Mouse (Mus musculus) heart, postnatal 10 days (tissue): ENCODE data around the gene Mamdc2. TPM values are rescaled to one million over a fixed set of nuclear protein-coding genes. Genes with fewer than 3 reads are reported as not detected.
A peak's percentile ranks its signal among the peaks of the same experiment; 100 is the strongest.
"Not testable (repeated sequence)": the region's sequence is repeated elsewhere in the genome, so short reads cannot be mapped to it uniquely, and the experiment has no call there.

Source experiments
- DNase-seq, 2 experiments: peaks; one replicate each; pipeline ENCODE4 v3.0.0; 2021
- intact Hi-C: fragments of 180-260 bp; cut with DNase I; formaldehyde crosslinking; loops from one replicate; pipeline ENCODE4 v1.15.1; 2025
- total RNA-seq, 2 experiments: library from RNA; stranded (reverse); gene quantifications; 2 replicates each; pipeline ENCODE4 v1.2.3; 2021

The Mamdc2 gene
- 1 to 10 TPM; 3.8 to 4.4 TPM for total RNA-seq

DNA sequence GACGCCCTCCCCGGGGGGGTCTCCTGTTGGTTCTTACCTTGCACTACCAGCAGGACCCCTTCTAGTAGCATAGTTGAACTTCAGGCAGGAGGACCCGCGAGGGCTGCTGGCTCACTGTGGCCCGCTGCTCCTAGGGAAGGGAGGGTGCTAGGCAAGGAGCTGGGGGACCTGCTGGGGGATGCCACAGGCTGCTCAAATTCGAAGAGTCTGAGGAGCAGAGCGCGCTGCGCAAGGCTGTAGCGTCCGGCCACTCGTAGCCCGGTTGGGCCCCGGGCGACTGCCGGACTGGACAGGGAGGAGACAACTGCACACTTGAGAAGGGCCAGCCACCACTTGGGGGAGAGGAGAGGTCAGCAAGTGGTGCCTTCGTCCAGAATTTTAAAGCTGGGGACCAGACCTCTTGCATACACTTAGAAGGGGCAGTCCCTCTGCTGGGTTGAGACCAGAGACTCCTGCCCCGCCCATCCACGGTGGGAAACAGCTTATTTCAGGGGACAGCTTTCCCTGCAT lies at the start of gene Mamdc2:
Gene Mamdc2 (minus strand): TSS at position 455 of the 510 bp plus-strand sequence.
- intact Hi-C loops, result no loop called here
- DNase-seq, result peak in 1 of 2 experiments; percentile 47

DNA sequence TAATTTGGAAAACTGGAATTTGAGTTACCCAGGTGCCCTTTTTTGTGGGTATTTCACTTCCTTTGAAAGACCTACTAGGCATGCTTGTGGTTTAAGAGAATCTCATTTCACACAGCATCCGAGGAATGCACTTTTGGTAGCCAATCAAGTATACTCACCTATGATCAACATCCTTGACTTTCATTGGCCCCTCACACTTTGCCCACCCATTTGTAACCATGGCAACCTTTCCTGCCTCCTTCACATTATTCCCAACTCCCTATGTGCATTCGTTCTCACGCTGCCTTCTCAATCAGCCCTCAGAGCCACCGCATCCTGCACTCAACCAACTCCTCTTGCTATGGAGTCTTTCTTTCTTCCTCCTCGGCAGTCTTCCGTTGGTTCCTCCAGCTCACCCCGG lies 49.8 kb upstream of the Mamdc2 start:
- DNase-seq, result no peak
- intact Hi-C loops, result no loop called here

DNA sequence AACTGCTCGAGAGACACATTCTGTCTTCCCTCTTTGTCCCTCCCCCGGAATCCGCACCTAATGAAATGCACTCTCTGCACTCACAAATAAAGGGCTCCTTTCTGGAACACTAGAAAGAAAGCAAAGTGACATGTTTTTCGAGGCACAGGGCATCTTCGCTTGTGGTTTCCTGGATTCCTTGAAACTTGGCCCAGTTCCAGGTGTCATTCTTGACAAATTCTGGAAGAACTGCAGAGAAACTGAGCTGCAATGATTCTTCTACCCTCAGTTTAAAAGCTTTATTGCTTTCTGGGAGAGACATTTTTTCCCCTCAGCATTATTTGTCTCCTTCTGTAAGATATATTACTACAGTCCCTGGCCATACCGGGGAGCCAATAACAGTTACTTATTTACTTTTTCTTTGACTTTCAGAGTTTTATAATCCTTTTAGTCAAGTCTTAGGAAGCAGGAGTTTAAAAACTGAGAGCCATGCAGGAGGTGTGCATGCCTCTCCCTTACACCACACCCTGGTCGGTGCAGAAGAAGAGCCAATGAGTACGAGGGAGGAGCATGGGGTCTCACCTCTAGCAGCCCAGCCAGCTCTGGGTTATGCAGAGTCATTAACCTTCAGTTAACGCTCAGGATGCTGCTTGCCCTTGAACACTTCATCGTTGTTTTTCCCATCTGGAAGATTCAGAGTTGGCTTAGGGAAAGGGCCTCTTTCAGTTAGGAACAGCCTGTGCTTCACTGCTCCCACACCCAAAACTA lies 49.1 kb upstream of the Mamdc2 start:
- intact Hi-C loops, result no loop called here
- DNase-seq, result no peak

DNA sequence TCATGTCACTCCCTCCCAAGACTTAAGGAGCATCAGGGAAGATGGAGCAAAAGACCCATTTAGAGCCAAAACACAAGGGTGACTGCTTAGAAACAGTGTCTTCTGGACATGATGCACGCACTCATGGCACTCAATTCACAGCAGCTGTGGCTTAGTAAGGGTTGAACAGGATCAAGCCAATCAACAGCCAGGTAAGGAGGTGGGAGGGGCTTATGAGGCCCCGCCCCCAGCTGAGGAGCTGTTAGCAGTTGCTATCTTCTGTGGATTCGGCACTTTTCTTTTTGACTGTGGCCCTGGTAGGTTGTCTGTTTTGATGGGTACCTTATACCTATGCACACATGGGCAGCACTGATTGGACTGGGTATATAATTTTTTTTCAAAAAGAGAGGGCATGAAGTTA lies 48.3 kb upstream of the Mamdc2 start:
- DNase-seq, result no peak
- intact Hi-C loops, result no loop called here

DNA sequence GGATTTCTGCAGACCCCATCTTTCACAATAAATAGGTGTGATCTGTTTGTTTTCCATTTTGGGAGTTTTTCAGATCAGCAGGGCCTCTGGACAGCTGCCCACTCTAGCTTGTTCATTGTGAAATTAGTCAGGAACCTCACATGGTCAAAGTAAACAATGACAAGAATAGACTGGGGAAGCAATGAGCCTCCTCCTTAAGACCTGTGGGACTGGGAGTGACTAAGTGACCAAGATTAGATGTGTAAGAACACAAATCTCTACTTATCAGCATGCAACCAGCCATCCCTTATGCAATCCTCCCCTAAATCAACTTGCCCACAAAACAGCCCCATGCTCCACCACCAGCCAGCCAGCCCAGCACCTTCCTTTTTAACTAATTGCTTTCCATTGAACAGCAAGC lies 44.4 kb upstream of the Mamdc2 start:
- DNase-seq, result no peak
- intact Hi-C loops, result no loop called here

DNA sequence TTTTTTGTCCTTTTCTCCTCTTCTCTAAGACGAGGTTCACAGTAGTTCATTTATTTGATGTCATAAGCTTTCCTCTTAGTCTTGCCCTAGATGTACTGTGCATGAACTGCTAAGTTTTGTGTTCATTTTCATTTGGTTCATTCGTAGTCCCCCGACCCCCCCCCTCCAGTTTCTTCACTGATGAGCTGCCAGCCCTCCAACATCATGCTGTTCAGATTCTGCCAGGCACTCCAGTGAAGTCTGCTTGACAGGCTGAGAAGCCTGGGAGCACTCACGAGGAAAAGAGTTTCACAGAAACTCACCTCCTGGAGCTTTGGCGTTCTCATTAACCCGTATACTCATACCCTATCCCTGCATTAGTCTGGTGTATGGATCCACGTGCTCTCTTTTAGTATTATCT lies 42.5 kb upstream of the Mamdc2 start:
- intact Hi-C loops, result not testable (repeated sequence)

DNA sequence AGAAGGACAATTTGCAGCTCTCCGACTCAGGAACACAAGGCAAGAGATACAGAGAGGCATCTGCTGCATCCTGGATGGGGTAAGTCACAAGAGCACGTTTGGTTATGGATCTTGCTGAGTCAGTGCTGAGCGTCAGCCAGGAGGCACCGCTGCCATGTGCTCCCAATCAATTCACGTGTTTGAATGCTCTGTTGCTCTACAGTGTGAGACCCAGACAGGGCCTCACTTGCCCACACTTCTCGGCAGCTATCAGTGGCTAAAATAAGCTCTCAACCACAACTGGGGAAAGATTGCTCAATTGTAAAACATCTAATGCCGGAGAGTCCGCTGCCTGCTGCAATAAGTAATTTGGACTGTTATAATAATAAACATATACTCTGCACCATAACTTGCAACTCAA lies 41.5 kb upstream of the Mamdc2 start:
- peak; percentile 28 to 60 for DNase-seq
- intact Hi-C loops, result no loop called here

More for the DNA sequence above, 42.5 kb upstream of the Mamdc2 start:
- DNase-seq, result not testable (repeated sequence)

DNA sequence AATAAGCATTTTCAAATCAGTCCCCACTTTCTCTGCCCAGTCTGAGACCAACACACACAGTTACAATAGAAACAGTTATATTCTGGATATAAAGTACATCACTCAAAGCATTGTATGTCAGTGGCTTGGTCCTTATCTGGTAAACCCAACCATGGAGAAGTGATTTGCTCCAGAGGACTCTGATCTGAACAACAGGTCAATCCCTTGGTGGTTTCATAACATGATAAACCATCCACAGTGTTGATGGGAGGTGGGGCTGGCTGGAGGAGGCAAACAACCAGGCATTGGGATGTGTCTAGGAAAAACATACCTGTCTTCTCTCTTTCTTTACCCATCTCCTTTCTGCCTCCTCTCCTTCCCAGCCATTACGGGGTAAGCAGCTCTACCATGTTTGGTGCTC lies 39.2 kb upstream of the Mamdc2 start:
- intact Hi-C loops, result no loop called here
- DNase-seq, result no peak

DNA sequence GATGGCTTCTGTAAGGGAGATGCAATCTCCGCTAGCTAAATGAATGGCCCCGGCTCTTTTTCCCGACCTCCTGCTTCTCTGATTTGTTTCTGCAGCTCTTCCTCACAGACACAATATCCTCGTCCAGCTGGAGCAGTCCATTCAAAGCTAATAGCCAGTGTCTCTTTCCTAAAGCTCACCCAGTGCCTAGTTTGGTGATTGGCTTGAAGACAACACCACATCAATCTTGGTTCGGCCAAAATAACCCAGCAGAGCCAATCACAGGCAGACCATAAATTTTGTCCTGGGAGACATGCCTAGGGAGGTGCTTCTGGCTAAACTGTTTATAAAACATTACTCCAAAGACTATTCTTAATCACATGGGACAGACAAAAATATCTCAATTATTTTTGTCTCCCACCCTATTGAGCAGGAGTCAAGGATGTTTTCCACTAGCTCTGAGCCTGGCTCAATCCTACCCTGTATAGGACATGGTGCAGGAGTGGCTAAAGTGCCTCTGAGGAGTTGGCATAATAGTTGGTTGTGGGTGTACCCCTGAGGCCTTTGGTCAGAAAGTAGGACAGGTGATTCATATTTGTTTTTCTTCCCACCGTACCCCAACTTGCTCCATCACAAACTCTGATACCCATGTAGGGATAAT lies 38.5 kb upstream of the Mamdc2 start:
- DNase-seq, result no peak
- intact Hi-C loops, result no loop called here

DNA sequence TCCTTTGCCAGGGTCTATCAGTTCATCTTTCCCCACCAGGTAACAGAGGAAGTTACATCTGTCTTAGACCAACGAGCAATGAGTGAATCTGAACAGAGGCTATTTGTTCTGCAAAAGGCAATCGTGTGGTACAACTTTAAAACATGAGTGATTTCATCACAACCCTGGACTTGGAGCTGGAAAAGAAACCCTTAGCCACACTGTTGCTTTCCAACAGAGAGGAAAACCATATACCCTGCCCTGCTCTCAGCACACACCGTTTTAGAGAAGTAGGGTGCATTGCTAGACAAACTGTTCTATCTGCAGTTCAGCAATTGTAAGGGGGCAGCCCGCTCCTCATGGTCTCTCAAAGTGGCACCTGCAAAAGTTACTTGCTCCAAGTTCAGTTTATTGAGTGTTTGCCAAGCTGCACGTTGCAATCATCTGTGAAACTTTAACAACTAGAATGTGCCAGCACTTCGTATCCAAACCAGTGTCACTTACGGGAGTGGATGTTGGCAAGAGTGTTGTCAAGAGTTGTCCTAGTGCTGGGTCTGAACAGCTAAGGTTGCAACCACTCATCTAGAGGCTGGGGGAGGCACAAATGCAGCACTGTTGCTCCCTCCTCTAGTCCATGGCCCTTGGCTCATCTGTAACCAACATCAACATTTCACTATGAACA lies 37.8 kb upstream of the Mamdc2 start:
- no peak for DNase-seq
- intact Hi-C loops, result no loop called here

DNA sequence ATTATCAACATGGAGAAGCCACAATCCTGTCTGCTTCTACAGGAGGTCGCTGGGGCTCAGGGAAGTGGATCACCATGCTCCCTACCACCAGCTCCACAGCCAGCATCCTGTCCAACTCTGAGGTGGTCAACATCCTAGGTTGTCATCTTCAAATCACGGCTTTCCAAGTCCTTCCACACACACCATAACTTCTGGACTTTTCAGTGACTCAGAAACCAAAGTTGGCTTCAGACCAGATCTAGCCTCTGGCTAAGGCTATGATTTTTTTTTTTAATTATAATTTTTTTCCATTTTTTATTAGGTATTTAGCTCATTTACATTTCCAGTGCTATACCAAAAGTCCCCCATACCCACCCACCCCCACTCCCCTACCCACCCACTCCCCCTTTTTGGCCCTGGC lies 34.3 kb upstream of the Mamdc2 start:
- intact Hi-C loops, DNase-seq: not testable (repeated sequence)

DNA sequence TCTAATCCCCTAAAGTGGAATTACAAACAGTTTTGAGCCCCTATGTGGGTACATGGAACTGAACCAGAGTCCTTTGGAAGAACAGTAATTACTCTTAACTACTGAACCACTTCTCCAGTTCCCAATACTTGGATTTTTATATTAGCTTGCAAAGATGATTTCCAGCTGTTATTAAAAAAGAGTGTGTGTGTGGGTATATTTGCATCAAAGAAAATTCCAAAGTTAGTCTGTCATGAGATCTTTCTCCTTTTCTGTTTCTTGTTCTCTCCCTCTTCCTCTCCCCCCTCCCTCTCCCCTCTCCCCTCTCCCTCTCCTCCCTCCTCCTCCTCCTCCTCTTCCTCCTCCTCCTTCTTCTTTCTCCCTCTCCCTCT lies 31.3 kb upstream of the Mamdc2 start:
- intact Hi-C loops, result loop anchor here (1.0 kb wide), 1 partner anchor 44 kb away; no protein-coding TSS in a partner anchor
- DNase-seq, result no peak

DNA sequence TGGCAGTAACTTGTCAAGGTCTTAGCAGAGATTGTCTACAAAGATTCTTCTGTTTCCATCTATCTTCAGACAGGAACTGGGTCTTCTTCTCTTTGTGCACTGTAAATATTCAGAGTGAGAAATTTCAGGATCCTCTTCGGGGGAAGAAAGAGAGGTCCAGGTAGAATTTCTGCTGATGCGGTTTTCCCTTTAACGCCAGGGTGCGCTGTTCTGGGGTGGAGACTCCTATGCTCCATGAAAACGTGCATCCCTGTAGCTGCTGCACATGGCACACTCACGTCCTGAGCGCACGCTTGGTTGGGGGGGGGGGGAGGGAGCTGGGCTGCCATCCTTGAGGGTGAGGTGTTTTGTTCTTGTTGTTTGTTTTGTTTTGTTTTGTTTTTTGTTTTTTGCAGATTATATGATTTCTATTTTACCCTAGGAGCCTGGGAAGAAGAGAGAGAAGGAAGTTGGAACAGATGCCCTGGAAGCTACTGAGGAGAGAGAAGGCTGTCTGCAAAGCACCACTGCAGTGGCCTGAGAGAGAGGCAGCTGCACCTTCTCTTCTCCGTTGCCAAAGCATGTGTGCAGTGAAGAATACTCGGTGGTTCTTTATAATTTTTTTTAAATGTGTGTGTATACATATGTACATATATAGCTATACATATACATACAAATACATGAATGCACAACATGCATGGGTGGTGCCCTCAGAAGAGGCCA lies 30.8 kb upstream of the Mamdc2 start:
- peak; percentile 38 to 60 for DNase-seq

DNA sequence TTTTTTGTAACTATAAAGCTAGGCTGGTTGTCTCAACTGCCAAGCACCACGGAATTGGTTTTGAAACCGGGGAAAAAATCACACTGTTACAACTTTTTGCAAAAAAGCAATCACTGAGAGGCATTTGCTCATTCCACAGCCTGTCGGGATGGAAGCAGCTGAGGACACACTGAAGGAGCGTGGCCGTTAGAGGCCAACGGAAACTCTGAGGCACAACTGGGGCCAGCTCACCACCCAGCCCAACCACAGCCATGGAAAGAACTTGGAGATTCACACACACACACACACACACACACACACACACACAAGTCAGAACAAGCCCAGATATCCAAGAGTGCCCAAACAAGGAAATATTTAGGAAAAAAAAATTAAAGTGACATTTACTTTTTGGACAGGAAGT lies 29.6 kb upstream of the Mamdc2 start:
- intact Hi-C loops, result no loop called here
- peak; percentile 37 to 58 for DNase-seq

More for the DNA sequence above, 30.8 kb upstream of the Mamdc2 start:
- intact Hi-C loops, result loop anchor here (1.0 kb wide), 1 partner anchor 44 kb away; no protein-coding TSS in a partner anchor

DNA sequence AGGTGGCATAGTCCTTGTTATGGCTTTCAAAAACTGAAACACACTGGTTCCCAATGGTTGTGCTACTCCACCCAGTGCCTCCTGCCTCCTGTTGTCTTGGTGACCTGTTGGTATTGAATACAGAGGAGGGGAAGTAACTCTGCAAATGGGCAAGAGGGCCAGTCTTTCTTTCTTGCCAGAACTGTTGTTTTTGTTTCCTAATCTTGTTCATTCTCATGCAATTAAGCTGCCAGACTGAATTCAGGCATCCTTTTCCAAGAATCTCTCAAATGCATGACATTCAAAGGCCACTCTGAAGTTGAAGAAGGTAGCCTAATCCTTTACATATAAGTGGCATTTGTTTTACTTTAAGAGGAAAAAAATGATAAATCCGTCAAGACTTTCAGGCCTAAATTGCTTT lies 19.6 kb upstream of the Mamdc2 start:
- intact Hi-C loops, result no loop called here
- DNase-seq, result no peak

DNA sequence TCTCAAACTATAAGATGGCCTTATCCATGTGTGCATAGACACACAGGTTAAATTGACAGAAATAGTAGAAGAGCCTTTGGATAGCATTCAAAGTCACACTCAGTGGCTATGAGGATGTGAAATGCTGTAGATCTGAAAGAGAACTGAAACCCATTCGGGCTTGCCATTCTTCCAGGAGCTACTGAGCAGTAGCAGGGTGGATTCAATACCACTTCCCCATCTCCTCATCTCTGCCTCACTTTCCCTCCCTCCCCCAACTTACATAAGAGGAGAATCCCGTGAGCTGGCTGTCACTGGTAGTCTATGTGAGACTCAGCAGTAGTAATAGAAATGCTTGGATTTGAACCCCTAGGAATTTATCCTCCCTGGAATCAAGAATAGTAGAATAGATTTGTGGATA lies 18.8 kb upstream of the Mamdc2 start:
- DNase-seq, result no peak
- intact Hi-C loops, result no loop called here

DNA sequence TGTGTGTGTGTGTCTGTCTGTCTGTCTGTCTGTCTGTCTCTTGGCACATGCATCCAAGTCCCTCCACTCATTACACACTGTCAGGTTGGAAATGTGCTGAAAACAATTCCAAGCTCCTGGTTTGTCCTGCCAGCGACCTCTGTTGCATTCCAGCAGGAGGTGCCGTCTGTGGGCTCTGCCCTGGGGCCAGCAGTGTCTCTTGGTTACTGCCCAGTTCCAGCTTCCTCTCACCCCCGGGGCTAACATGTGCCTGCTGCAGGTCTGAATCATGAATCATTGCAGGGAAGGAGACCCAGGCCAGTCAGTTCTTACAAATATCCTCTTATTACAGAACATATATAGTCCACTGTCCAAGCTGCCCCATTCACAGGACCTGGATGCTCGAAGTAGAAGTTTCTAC lies 9.2 kb upstream of the Mamdc2 start:
- no peak for DNase-seq
- intact Hi-C loops, result no loop called here

DNA sequence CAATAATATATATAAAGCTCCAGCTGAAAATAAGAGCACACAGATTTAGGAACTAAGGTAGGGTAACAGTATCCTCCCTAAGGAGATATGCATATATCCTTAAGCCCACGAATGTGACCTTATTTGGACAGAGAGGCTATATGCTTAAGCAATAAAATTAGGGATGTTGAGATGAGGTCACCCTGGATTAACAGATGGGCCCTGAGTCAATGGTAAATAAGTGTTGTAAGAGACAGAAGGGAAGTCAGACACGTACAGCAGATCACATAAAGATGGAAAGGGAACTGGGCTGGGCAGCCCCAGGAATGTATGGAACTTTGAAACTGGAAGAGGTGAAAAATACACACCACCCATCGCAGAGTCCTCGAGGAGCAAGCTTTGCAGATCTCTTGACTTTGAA lies 3.1 kb upstream of the Mamdc2 start:
- intact Hi-C loops, result no loop called here

DNA sequence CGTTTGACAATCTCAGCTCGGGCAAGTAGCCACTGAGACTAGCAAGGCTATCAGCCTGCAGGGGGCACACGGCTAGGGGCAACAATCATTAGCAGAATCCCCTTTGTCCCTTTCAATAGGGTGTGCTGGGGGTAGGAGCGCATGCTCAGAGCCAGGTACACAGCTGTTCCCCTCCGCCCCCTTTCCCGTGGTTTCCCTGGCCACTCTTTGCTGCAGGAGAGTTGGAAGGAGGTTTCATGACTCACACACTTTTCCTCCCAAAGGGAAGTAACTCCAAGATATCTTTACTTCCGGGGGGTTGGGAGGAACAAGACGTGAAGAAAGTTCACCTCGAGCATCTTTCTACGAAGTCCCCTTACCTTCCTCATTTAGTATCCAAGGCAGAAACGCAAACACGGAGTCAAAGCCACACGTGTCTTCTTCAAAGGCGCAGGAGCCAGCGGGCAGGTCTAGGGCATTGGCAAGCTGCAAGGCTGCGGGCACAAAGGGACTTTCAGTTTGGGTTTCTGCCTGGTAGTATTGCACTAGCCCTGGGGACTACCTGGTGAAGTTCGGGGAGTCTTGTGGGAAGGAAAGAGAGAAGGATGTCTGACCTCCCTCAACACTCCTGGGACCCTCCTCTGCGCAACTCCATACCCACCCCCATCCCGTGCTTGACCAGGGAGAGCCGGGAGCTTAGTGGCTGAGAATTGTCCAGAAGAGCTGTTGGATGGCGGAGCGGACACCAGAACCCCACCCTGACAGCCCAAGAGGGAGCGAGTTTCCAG lies 838 bp downstream of the Mamdc2 start:
- DNase-seq, result peak; percentile 24 to 32
- intact Hi-C loops, result no loop called here

More for the DNA sequence above, 3.1 kb upstream of the Mamdc2 start:
- DNase-seq, result no peak
